Mouse (Mus musculus) forebrain, postnatal 0 days (tissue): ENCODE results near the gene Szt2. TPM values are rescaled to one million over a fixed set of nuclear protein-coding genes. Genes with fewer than 3 reads are reported as not detected.

Experiments
- ATAC-seq: fragments of 200-750 bp; cut with Nextera tagmentation; 2 replicates; pipeline ENCODE4 v1.8.0; 2017; ENCODE audit warnings: mild to moderate bottlenecking, moderate library complexity
- DNase-seq: peaks from one replicate; pipeline ENCODE4 v3.0.0-alpha.2; 2015
- H3K27ac ChIP-seq: fragments of 300-500 bp; sonication (generic); 2 replicates; pipeline ENCODE4 v1.5.1; 2014; ENCODE audit warnings: low read depth, mild to moderate bottlenecking, antibody characterized with exemption, low read length, moderate library complexity, mixed read lengths
- H3K27me3 ChIP-seq: fragments of 300-500 bp; sonication (generic); 2 replicates; pipeline ENCODE4 v1.6.1; 2014; ENCODE audit warnings: mild to moderate bottlenecking, low read length, mixed read lengths; ENCODE audit not compliant: insufficient read depth
- H3K36me3 ChIP-seq: fragments of 300-500 bp; sonication (generic); 2 replicates; pipeline ENCODE4 v1.6.1; 2014; ENCODE audit warnings: mild to moderate bottlenecking, moderate library complexity; ENCODE audit not compliant: insufficient read depth
- H3K4me1 ChIP-seq: fragments of 300-500 bp; sonication (generic); 2 replicates; pipeline ENCODE4 v1.6.1; 2014; ENCODE audit warnings: antibody characterized with exemption; ENCODE audit not compliant: insufficient read depth
- H3K4me2 ChIP-seq: fragments of 300-500 bp; sonication (generic); 2 replicates; pipeline ENCODE4 v1.6.1; 2014; ENCODE audit warnings: low read depth, mild to moderate bottlenecking, moderate library complexity
- H3K4me3 ChIP-seq: fragments of 300-500 bp; sonication (generic); 2 replicates; pipeline ENCODE4 v1.5.1; 2014; ENCODE audit warnings: low read depth, low read length, mixed read lengths
- H3K9ac ChIP-seq: fragments of 300-500 bp; sonication (generic); 2 replicates; pipeline ENCODE4 v1.6.1; 2014; ENCODE audit warnings: mild to moderate bottlenecking
- H3K9me3 ChIP-seq: fragments of 300-500 bp; sonication (generic); 2 replicates; pipeline ENCODE4 v1.6.1; 2016; ENCODE audit warnings: low read length
- CTCF ChIP-seq: sonication (generic); IDR thresholded peaks from 2 replicates; pipeline ENCODE4 v1.5.1; 2016; ENCODE audit warnings: antibody characterized with exemption, control low read depth, low read depth
- WGBS: fragments of 180-500 bp; shearing (Covaris S2); extraction: QIAGEN DNeasy Blood & Tissue Kit; methylation state at CpG from one replicate; pipeline ENCODE4 v1.1.7; 2014; 5-methylcytosine and 5-hydroxymethylcytosine counted together
- polyA plus RNA-seq: library from polyadenylated mRNA; unstranded; fragments of >200 nt; fragmentation: Nextera tagmentation; extraction: Ambion mirVana; gene quantifications from 2 replicates; pipeline ENCODE4 v1.2.1, GENCODE M21; 2015
- total RNA-seq: library from RNA; depleted of rRNA; stranded (reverse); fragments of >200 nt; gene quantifications from 2 replicates; pipeline ENCODE4 v1.2.3, GENCODE M21; 2014

The Szt2 gene
- total and polyA plus RNA-seq, 2 experiments from 2014 or later, result 3.4 to 21.1 TPM

- no peak for TF ChIP-seq CTCF
- H3K9ac ChIP-seq, result no peak overlapping the region
- H3K36me3 ChIP-seq, result peaks cover 98% of the 10 kb centered on the region
- DNase-seq (no peak), ATAC-seq (no peak)
- WGBS, result 95% methylated on average over 11 of the region's 11 CpGs
- no peak overlapping the region for H3K27ac ChIP-seq
- H3K4me2 ChIP-seq, result no peak overlapping the region
- no peaks in the 10 kb centered on the region for H3K27me3 ChIP-seq
- H3K9me3 ChIP-seq, result no peaks in the 10 kb centered on the region
- no peaks in the 10 kb centered on the region for H3K4me1 ChIP-seq
- H3K4me3 ChIP-seq, result no peak overlapping the region
Measured at GRCm38 (mm10) chr4:118390146-118390545, 18.9 kb downstream of the Szt2 start.

DNA sequence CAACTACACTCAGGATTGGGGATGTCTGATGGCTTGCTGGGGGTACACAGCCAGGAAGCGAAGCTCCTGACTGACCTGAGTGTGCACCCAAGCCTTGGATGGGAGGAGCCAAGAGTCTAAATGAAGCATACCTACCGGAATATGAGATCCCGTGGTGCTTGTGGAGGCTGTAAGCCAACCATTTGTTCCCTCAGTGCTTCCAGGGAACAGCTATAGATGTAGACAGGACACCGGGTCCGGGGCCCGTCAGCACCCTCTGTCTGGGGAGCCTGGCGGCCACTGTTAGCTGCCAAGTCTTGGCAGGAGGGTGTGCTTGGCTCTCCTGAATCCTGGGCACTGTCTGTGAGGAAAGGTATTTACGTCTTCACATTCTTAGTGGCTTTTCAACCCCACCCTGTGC is 21.8 kb downstream of the Szt2 start:
- no peaks in the 10 kb centered on the region for H3K9me3 ChIP-seq
- no peak overlapping the region for H3K4me2 ChIP-seq
- no peaks in the 10 kb centered on the region for H3K4me1 ChIP-seq
- DNase-seq (no peak), ATAC-seq (no peak)
- TF ChIP-seq CTCF, result no peak
- H3K27me3 ChIP-seq, result no peaks in the 10 kb centered on the region
- peaks cover 99% of the 10 kb centered on the region for H3K36me3 ChIP-seq
- H3K9ac ChIP-seq, result no peak overlapping the region
- WGBS, result 92% methylated on average over 8 of the region's 8 CpGs
- H3K27ac ChIP-seq, result no peak overlapping the region
- no peak overlapping the region for H3K4me3 ChIP-seq

DNA sequence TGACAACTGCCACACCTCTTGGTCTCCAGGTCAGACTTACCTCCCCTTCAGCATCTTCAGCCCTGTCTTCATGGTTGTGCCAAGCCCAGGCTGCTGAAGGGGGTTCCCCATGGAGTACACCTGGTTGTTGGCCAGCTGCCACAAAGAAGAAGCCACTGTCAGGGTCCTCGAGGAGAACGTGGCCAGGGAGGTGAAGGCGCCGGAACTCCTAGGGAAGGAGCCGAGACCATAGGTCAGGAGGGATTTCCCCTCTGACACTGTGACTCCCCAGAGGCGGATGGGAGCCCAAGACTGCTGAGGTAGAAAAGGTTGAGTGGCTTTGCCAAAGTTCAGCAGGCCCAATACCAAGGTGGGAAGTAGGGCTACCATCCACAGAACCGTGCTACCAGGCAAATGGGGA is 25.8 kb downstream of the Szt2 start:
- ATAC-seq, result no peak
- H3K36me3 ChIP-seq, result peaks cover 99% of the 10 kb centered on the region
- H3K27ac ChIP-seq, result no peak overlapping the region

GRCm38 (mm10) chr4:118375999-118376398 is 33.1 kb downstream of the Szt2 start:
- DNase-seq (no peak), ATAC-seq (no peak)
- Histone ChIP-seq H3K36me3 (peaks cover 97% of the 10 kb centered on the region), H3K27me3 (no peaks in the 10 kb centered on the region), H3K4me2 (no peak overlapping the region), H3K9ac (no peak overlapping the region), H3K9me3 (no peaks in the 10 kb centered on the region), H3K4me3 (no peak overlapping the region), H3K27ac (no peak overlapping the region), H3K4me1 (no peaks in the 10 kb centered on the region)
- WGBS, result 94% methylated on average over 6 of the region's 6 CpGs
- TF ChIP-seq CTCF, result no peak

More for the DNA sequence above, 25.8 kb downstream of the Szt2 start:
- no peaks in the 10 kb centered on the region for H3K4me1 ChIP-seq
- TF ChIP-seq CTCF, result no peak
- no peaks in the 10 kb centered on the region for H3K9me3 ChIP-seq
- DNase-seq, result no peak
- H3K9ac ChIP-seq, result no peak overlapping the region
- H3K27me3 ChIP-seq, result no peaks in the 10 kb centered on the region
- H3K4me2 ChIP-seq, result no peak overlapping the region
- 93% methylated on average over 7 of the region's 7 CpGs for WGBS
- no peak overlapping the region for H3K4me3 ChIP-seq

DNA sequence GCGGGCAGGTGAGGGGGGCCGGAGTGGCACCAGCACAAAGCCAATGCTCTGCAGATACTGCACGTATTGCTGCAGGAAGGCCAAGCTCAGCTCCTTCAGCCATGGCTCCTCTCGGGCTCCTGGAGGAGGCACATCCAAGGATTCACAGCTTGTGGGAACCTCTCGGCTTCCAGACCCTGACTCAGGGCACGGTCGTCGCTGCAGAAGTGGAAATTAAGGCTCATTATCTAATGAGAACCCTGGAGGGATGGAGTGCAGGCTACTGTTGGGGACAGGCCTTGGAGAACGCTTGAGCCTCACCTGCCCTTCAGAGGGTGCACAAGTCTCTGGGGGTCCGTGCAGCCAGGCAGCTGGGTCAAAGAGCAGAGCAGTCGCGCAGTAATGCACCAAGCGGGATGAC is 37.3 kb downstream of the Szt2 start:
- 93% methylated on average over 13 of the region's 13 CpGs for WGBS
- no peak for TF ChIP-seq CTCF
- no peak for DNase-seq

GRCm38 (mm10) chr4:118368616-118369015 is 40.5 kb downstream of the Szt2 start:
- Histone ChIP-seq H3K9ac (no peak overlapping the region), H3K36me3 (peaks cover 85% of the 10 kb centered on the region), H3K27ac (no peak overlapping the region), H3K9me3 (no peaks in the 10 kb centered on the region), H3K4me3 (no peak overlapping the region), H3K4me2 (no peak overlapping the region), H3K4me1 (no peaks in the 10 kb centered on the region), H3K27me3 (no peaks in the 10 kb centered on the region)
- TF ChIP-seq CTCF, result no peak
- ATAC-seq (no peak), DNase-seq (no peak)
- WGBS, result 96% methylated on average over 3 of the region's 3 CpGs

More for the DNA sequence above, 37.3 kb downstream of the Szt2 start:
- Histone ChIP-seq H3K27me3 (no peaks in the 10 kb centered on the region), H3K36me3 (peaks cover 91% of the 10 kb centered on the region), H3K4me2 (no peak overlapping the region), H3K27ac (no peak overlapping the region), H3K4me1 (no peaks in the 10 kb centered on the region), H3K9me3 (no peaks in the 10 kb centered on the region), H3K9ac (no peak overlapping the region), H3K4me3 (no peak overlapping the region)
- no peak for ATAC-seq

- ATAC-seq, result no peak
- no peak for DNase-seq
- Histone ChIP-seq H3K27ac (no peak overlapping the region), H3K4me2 (no peak overlapping the region), H3K4me1 (no peaks in the 10 kb centered on the region), H3K9me3 (no peaks in the 10 kb centered on the region), H3K4me3 (no peak overlapping the region), H3K9ac (no peak overlapping the region), H3K27me3 (no peaks in the 10 kb centered on the region), H3K36me3 (peaks cover 85% of the 10 kb centered on the region)
- WGBS, result 85% methylated on average over 12 of the region's 12 CpGs
- TF ChIP-seq CTCF, result no peak
Measured at GRCm38 (mm10) chr4:118367551-118367950, 41.5 kb downstream of the Szt2 start.

DNA sequence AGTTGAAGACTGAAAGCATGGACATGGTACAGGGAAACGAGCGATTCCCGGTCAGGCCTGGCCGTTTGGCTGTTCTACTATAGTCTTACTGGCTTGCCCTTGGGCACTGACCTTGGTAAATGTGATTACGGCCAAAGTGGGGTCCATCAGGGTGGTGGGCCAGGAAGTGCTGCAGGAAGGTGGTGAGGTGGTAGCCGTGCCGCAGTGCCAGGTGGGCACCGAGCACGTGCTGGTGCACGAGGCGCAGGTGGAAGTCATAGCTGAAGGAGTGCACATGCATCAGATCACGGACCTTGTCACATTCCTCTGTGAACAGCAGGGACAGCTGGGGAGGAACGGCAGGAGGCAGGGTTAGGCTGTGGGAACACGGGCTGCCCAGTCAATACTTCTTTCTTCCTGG is 43.1 kb downstream of the Szt2 start:
- H3K36me3 ChIP-seq, result peaks cover 79% of the 10 kb centered on the region
- WGBS, result 90% methylated on average over 14 of the region's 14 CpGs

More for the DNA sequence above, 43.1 kb downstream of the Szt2 start:
- no peak for TF ChIP-seq CTCF
- no peaks in the 10 kb centered on the region for H3K27me3 ChIP-seq
- no peak overlapping the region for H3K9ac ChIP-seq
- no peaks in the 10 kb centered on the region for H3K9me3 ChIP-seq
- no peak for ATAC-seq
- no peaks in the 10 kb centered on the region for H3K4me1 ChIP-seq
- no peak overlapping the region for H3K4me2 ChIP-seq
- DNase-seq, result no peak
- H3K4me3 ChIP-seq, result no peak overlapping the region
- no peak overlapping the region for H3K27ac ChIP-seq
